Comparison of ENCODE assay signal across 7 mouse cellular contexts in the genomic region with DNA sequence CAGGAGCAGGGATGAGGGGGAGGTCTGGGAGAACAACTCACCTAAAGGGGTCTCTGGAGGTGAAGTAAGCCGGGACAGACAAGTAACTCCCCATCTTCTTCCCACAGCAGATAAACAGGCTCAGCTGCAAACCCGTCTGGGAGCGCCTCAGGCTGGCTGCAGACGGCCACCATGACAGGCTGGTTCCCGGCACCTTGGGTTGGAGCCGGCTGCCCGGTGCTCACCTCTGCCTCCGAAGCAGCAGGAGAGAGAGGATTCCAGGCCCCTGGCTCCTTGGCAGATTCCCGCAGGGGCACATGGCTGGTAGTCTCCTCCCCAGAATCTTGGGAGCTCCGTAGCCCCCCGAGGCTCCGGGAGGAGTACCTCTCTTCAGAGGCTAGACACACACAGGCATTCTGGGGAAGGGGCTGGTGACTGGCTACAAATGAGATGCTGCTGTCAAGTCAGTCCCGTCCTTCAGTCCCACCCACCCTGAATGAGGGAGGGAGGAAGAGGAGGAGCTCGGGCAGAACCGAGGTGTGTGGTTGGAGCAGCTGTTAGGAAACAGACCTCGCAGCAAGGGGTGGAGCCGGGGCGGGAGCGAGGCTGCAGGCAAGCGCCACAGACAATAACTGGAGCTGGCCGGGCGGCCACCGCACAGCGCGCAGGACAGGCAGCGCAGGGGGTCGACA. TPM values are rescaled to one million over a fixed set of nuclear protein-coding genes. Genes with fewer than 3 reads are reported as not detected.
DNase-seq lines count a peak whose midpoint lies in the region; ATAC-seq and TF ChIP-seq lines count a peak whose summit lies in the region.

No protein-coding gene starts in this region.

- peak overlapping the region; percentile 68 for H3K9ac ChIP-seq in embryonic facial prominence, embryonic 11.5 days (replicated peaks; ENCODE audit: low read length)
- peak overlapping the region; percentile 56 for H3K9ac ChIP-seq in intestine, postnatal 0 days (ENCODE audit: low read depth, low read length)
- H3K9ac ChIP-seq in midbrain, embryonic 11.5 days (ENCODE audit: low read length), result peak overlapping the region; percentile 73

- ATAC-seq in embryonic facial prominence, embryonic 11.5 days (replicated peaks; ENCODE audit: insufficient number of reproducible peaks, low FRiP score, low TSS enrichment, low read depth), result peak; percentile 91
- ATAC-seq in granulocyte monocyte progenitor cell, adult 5-6 weeks (replicated peaks; ENCODE audit: poor library complexity, severe bottlenecking), result peak; percentile 98
- peak; percentile 66 for ATAC-seq in intestine, postnatal 0 days
- peak; percentile 97 for ATAC-seq in midbrain, embryonic 11.5 days (ENCODE audit: low FRiP score)

- no peaks in the 10 kb centered on the region; the same call in 1 of the 2 replicates for H3K36me3 ChIP-seq in embryonic facial prominence, embryonic 11.5 days (replicated peaks; ENCODE audit: control insufficient read depth, insufficient read depth, low read depth, low read length)
- no peaks in the 10 kb centered on the region; the same call in 1 of the 2 replicates for H3K36me3 ChIP-seq in intestine, postnatal 0 days (ENCODE audit: control insufficient read depth, insufficient read depth)
- H3K36me3 ChIP-seq in midbrain, embryonic 11.5 days (ENCODE audit: control insufficient read depth, insufficient read depth, low read length), result no peaks in the 10 kb centered on the region
- peaks cover 7% of the 10 kb centered on the region for H3K36me3 ChIP-seq in small intestine, adult 2 months (ENCODE audit: control insufficient read depth, insufficient read depth, low read length)

- peak overlapping the region; percentile 59 for H3K27ac ChIP-seq in embryonic facial prominence, embryonic 11.5 days (replicated peaks; ENCODE audit: low read depth, low read length)
- H3K27ac ChIP-seq in intestine, postnatal 0 days (ENCODE audit: low read depth, low read length), result peak overlapping the region; percentile 55
- H3K27ac ChIP-seq in midbrain, embryonic 11.5 days (ENCODE audit: low read depth, low read length), result peak overlapping the region; percentile 73
- no peak overlapping the region for H3K27ac ChIP-seq in small intestine, adult 2 months (ENCODE audit: insufficient read depth, low read depth, low read length)

- no peak for TF ChIP-seq POLR2A in small intestine, adult 2 months (IDR thresholded peaks at IDR 0.05; ENCODE audit: low read depth, low read length)

- no peaks in the 10 kb centered on the region for H3K27me3 ChIP-seq in embryonic facial prominence, embryonic 11.5 days (ENCODE audit: control insufficient read depth, insufficient read depth, low read length)
- H3K27me3 ChIP-seq in intestine, postnatal 0 days (replicated peaks; ENCODE audit: control insufficient read depth, insufficient read depth, low read length), result no peaks in the 10 kb centered on the region
- H3K27me3 ChIP-seq in midbrain, embryonic 11.5 days (ENCODE audit: control insufficient read depth, insufficient read depth, low read length), result no peaks in the 10 kb centered on the region
- H3K27me3 ChIP-seq in small intestine, adult 2 months (ENCODE audit: control insufficient read depth, insufficient read depth, low read length), result no peaks in the 10 kb centered on the region

- TF ChIP-seq CTCF in intestine, postnatal 0 days (IDR thresholded peaks at IDR 0.05; ENCODE audit: low read depth), result peak; percentile 18; the same call in 1 of the 2 replicates
- TF ChIP-seq CTCF in small intestine, adult 2 months (IDR thresholded peaks at IDR 0.05; ENCODE audit: extremely low read depth, insufficient read length, insufficient replicate concordance, low read depth, low read length), result no peak

- H3K4me1 ChIP-seq in embryonic facial prominence, embryonic 11.5 days (ENCODE audit: control insufficient read depth, insufficient read depth, low read length), result peaks cover 4% of the 10 kb centered on the region
- peaks cover 8% of the 10 kb centered on the region; the same call in 1 of the 2 replicates for H3K4me1 ChIP-seq in intestine, postnatal 0 days (replicated peaks; ENCODE audit: control insufficient read depth, insufficient read depth, low read length)
- peaks cover 30% of the 10 kb centered on the region for H3K4me1 ChIP-seq in midbrain, embryonic 11.5 days (ENCODE audit: control insufficient read depth, insufficient read depth, low read length)
- peaks cover 3% of the 10 kb centered on the region for H3K4me1 ChIP-seq in small intestine, adult 2 months (ENCODE audit: control insufficient read depth, insufficient read depth, insufficient read length, low read length)

- WGBS in embryonic facial prominence, embryonic 11.5 days, result 1% methylated on average over 27 of the region's 27 CpGs
- WGBS in intestine, postnatal 0 days, result 10% methylated on average over 27 of the region's 27 CpGs
- WGBS in midbrain, embryonic 11.5 days, result 2% methylated on average over 27 of the region's 27 CpGs
- 43% methylated on average over 27 of the region's 27 CpGs for WGBS in small intestine, adult 2 months

- intact Hi-C loops in left cerebral cortex, postnatal 4 days (cut with DNase I), result no loop called here

- H3K4me3 ChIP-seq in embryonic facial prominence, embryonic 11.5 days (ENCODE audit: low read depth, low read length), result peak overlapping the region; percentile 54
- H3K4me3 ChIP-seq in intestine, postnatal 0 days (ENCODE audit: low read depth, low read length), result peak overlapping the region; percentile 49
- H3K4me3 ChIP-seq in midbrain, embryonic 11.5 days (ENCODE audit: low read depth, low read length), result peak overlapping the region; percentile 57
- H3K4me3 ChIP-seq in small intestine, adult 2 months (ENCODE audit: low read depth, low read length), result peak overlapping the region; percentile 45

- DNase-seq in adrenal gland, postnatal 25 days, result peak; percentile 81
- peak; percentile 89 for DNase-seq in embryonic facial prominence, embryonic 11.5 days (ENCODE audit: low spot score)
- peak; percentile 86 for DNase-seq in left cerebral cortex, postnatal 4 days
- peak; percentile 95 for DNase-seq in midbrain, embryonic 11.5 days (ENCODE audit: low spot score, missing footprints)

- H3K4me2 ChIP-seq in embryonic facial prominence, embryonic 11.5 days (ENCODE audit: low read depth, low read length), result peak overlapping the region; percentile 90
- peak overlapping the region; percentile 78 for H3K4me2 ChIP-seq in intestine, postnatal 0 days (replicated peaks; ENCODE audit: low read depth)
- H3K4me2 ChIP-seq in midbrain, embryonic 11.5 days, result peak overlapping the region; percentile 88

- no peaks in the 10 kb centered on the region for H3K9me3 ChIP-seq in embryonic facial prominence, embryonic 11.5 days (replicated peaks; ENCODE audit: control insufficient read depth, low read length)
- no peaks in the 10 kb centered on the region for H3K9me3 ChIP-seq in intestine, postnatal 0 days (ENCODE audit: control insufficient read depth)
- no peaks in the 10 kb centered on the region for H3K9me3 ChIP-seq in midbrain, embryonic 11.5 days (ENCODE audit: control insufficient read depth, low read length)

RNA-seq across cellular contexts. Expression of gene Limk2, which starts 37.9 kb away (rescaled TPM):
- total RNA-seq in adrenal gland, postnatal 25 days (2021), result 27.1 and 44.5 TPM in 2 replicates
- 47.3 and 55.9 TPM in 2 replicates for polyA plus RNA-seq in embryonic facial prominence, embryonic 11.5 days (2014; fragmentation: Nextera tagmentation; extraction: Ambion mirVana)
- total RNA-seq in granulocyte monocyte progenitor cell, adult 5-6 weeks (2014; fragmentation: Nextera tagmentation), result 15.2 and 29.8 TPM in 2 replicates
- total RNA-seq in granulocyte monocyte progenitor cell, adult 5-6 weeks (2017), result 12.1 and 24.2 TPM in 2 replicates
- polyA plus RNA-seq in intestine, postnatal 0 days (2015; fragmentation: Nextera tagmentation; extraction: Ambion mirVana), result 68.4 and 82.1 TPM in 2 replicates
- 100 to 1,000 TPM; 135 to 140 TPM for total RNA-seq in left cerebral cortex, postnatal 4 days (2021)
- 62.6 and 63.4 TPM in 2 replicates for polyA plus RNA-seq in midbrain, embryonic 11.5 days (2014; fragmentation: Nextera tagmentation; extraction: Ambion mirVana)
- 40.1 and 70.5 TPM in 2 replicates for polyA plus RNA-seq in small intestine, adult 2 months (2012; rRNA removed)

RNA-seq across cellular contexts. Expression of gene Pik3ip1, which starts 40.9 kb away (rescaled TPM):
- 13.1 and 18.5 TPM in 2 replicates for total RNA-seq in adrenal gland, postnatal 25 days (2021)
- 10.5 and 10.6 TPM in 2 replicates for polyA plus RNA-seq in embryonic facial prominence, embryonic 11.5 days (2014; fragmentation: Nextera tagmentation; extraction: Ambion mirVana)
- 30.2 and 35.9 TPM in 2 replicates for total RNA-seq in granulocyte monocyte progenitor cell, adult 5-6 weeks (2014; fragmentation: Nextera tagmentation)
- total RNA-seq in granulocyte monocyte progenitor cell, adult 5-6 weeks (2017), result 44.8 and 63.1 TPM in 2 replicates
- polyA plus RNA-seq in intestine, postnatal 0 days (2015; fragmentation: Nextera tagmentation; extraction: Ambion mirVana), result 6.5 and 6.8 TPM in 2 replicates
- total RNA-seq in left cerebral cortex, postnatal 4 days (2021), result 10 to 100 TPM; 22.9 to 23.4 TPM
- polyA plus RNA-seq in midbrain, embryonic 11.5 days (2014; fragmentation: Nextera tagmentation; extraction: Ambion mirVana), result 10.5 and 12.1 TPM in 2 replicates
- polyA plus RNA-seq in small intestine, adult 2 months (2012; rRNA removed), result 6.4 and 11.0 TPM in 2 replicates
